Mouse (Mus musculus) olfactory bulb, adult 2 months (tissue): ENCODE data around the gene Copz1. TPM values are rescaled to one million over a fixed set of nuclear protein-coding genes. Genes with fewer than 3 reads are reported as not detected.
"Not testable (repeated sequence)": the region's sequence is repeated elsewhere in the genome, so short reads cannot be mapped to it uniquely, and the experiment has no call there.

ENCODE experiments used
- H3K27ac ChIP-seq: fragments of 200-500 bp; 2 replicates; pipeline ENCODE4 v1.5.1; 2012; ENCODE audit warnings: low read depth, low read length; ENCODE audit not compliant: insufficient read depth
- H3K4me1 ChIP-seq: fragments of 200-500 bp; 2 replicates; pipeline ENCODE4 v1.6.1; 2012; ENCODE audit warnings: low read length; ENCODE audit not compliant: control insufficient read depth, insufficient read depth
- H3K4me3 ChIP-seq: fragments of 200-500 bp; 2 replicates; pipeline ENCODE4 v1.5.1; 2012; ENCODE audit warnings: mild to moderate bottlenecking, low read depth, low read length, moderate library complexity; ENCODE audit not compliant: insufficient read depth
- CTCF ChIP-seq: fragments of 200-500 bp; IDR thresholded peaks from 2 replicates; pipeline ENCODE4 v1.5.1; 2012; ENCODE audit warnings: low read depth, mild to moderate bottlenecking, low read length, moderate library complexity; ENCODE audit not compliant: insufficient read depth
- POLR2A ChIP-seq: fragments of 200-500 bp; IDR thresholded peaks from 2 replicates; pipeline ENCODE4 v1.6.1; 2012; ENCODE audit warnings: mild to moderate bottlenecking, low read depth, low read length, moderate library complexity; ENCODE audit not compliant: insufficient read depth
- WGBS: fragments of 180-500 bp; shearing (Covaris S2); methylation state at CpG from one replicate; pipeline ENCODE4 v1.1.7; 2018; 5-methylcytosine and 5-hydroxymethylcytosine counted together
- polyA plus RNA-seq: library from polyadenylated mRNA; stranded (reverse); fragments of >200 nt; gene quantifications from 2 replicates; pipeline ENCODE4 v1.2.4, GENCODE M21; 2012; ENCODE audit warnings: low replicate concordance; ENCODE audit not compliant: missing spikeins, insufficient read depth, insufficient read length

Copz1 gene
- polyA plus RNA-seq, 1 experiment = not detected

GRCm38 (mm10) chr15:103264794-103265193, 7.7 kb upstream of the Copz1 start:
- TF ChIP-seq POLR2A = no peak
- TF ChIP-seq CTCF = no peak
- H3K27ac ChIP-seq = no peak overlapping the region
- WGBS = 92% methylated on average over 2 of the region's 2 CpGs
- no peaks in the 10 kb centered on the region for H3K4me1 ChIP-seq
- H3K4me3 ChIP-seq = no peak overlapping the region

DNA sequence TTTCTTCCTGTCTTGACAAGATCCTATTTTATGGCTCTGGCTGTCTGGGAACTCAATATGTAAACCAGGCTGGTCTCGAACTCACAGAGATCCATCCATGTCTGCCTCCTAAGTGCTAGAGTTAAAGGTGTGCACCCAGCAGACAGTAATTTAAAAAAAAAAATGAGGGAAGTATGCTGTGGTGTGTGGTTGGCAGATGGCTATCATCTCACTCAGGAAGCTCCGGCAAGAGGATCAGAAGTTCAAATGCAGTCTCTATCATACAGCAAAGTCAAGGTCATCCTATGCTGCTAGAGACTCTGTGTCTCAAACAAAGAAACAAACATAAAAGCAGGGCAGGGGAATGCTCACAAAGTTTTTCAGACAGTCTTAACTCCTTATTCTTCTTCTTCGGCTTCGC, 3.6 kb upstream of the Copz1 start:
- TF ChIP-seq CTCF = no peak
- no peak for TF ChIP-seq POLR2A
- Histone ChIP-seq H3K4me1 (no peaks in the 10 kb centered on the region), H3K27ac (no peak overlapping the region), H3K4me3 (no peak overlapping the region)
- WGBS = 81% methylated on average over 4 of the region's 4 CpGs

GRCm38 (mm10) chr15:103275943-103276342, 3.4 kb downstream of the Copz1 start:
- not testable (repeated sequence) for H3K4me1 ChIP-seq, H3K27ac ChIP-seq, H3K4me3 ChIP-seq
- 95% methylated on average over 3 of the region's 3 CpGs for WGBS

GRCm38 (mm10) chr15:103277949-103278348, 5.4 kb downstream of the Copz1 start:
- TF ChIP-seq POLR2A (no peak), CTCF (no peak)
- Histone ChIP-seq H3K4me1 (no peaks in the 10 kb centered on the region), H3K27ac (no peak overlapping the region), H3K4me3 (no peak overlapping the region)
- WGBS = 57% methylated on average over 7 of the region's 7 CpGs

- Histone ChIP-seq H3K27ac (no peak overlapping the region; the same call in 1 of the 2 replicates), H3K4me1 (0 out of 2 replicates have a peak, but pooled peaks cover 2% of the 10 kb centered on the region), H3K4me3 (no peak overlapping the region)
- WGBS = 54% methylated on average over 3 of the region's 3 CpGs
- no peak for TF ChIP-seq CTCF
- no peak for TF ChIP-seq POLR2A
Measured at GRCm38 (mm10) chr15:103279750-103280149, 7.2 kb downstream of the Copz1 start.

DNA sequence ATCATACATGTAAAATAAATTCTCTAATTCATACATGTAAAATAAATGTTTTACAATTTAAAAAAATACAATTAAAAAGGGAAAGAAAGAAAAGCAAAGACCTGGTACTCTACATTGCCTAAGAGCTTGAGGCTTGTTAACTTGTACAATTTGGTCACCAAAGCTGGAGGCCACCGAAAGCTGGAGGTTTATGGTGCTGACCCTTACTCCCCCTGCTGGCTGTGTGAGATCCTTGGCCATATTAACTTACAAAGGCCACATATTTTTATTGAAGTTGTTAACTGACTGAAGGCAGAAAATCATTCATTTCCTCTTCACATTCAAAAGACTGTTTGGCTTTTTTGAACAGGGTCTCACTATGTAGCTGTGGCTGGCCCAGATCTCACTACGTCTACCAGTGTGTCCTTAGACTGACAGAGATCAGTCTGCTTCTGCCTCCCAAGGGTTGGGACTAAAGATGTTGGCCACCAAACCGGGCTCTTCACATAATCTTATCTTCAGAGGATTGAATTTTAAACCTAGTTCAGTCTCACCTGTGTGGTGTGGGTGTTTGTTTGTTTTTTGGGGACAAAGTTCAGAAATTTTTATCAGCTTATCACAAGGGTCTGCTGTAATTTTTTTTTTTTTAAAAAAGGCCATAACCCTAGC, 8.4 kb downstream of the Copz1 start:
- H3K4me1 ChIP-seq = peaks cover 7% of the 10 kb centered on the region
- 73% methylated on average over 3 of the region's 3 CpGs for WGBS
- TF ChIP-seq CTCF = no peak
- no peak for TF ChIP-seq POLR2A
- H3K4me3 ChIP-seq = no peak overlapping the region
- H3K27ac ChIP-seq = no peak overlapping the region

DNA sequence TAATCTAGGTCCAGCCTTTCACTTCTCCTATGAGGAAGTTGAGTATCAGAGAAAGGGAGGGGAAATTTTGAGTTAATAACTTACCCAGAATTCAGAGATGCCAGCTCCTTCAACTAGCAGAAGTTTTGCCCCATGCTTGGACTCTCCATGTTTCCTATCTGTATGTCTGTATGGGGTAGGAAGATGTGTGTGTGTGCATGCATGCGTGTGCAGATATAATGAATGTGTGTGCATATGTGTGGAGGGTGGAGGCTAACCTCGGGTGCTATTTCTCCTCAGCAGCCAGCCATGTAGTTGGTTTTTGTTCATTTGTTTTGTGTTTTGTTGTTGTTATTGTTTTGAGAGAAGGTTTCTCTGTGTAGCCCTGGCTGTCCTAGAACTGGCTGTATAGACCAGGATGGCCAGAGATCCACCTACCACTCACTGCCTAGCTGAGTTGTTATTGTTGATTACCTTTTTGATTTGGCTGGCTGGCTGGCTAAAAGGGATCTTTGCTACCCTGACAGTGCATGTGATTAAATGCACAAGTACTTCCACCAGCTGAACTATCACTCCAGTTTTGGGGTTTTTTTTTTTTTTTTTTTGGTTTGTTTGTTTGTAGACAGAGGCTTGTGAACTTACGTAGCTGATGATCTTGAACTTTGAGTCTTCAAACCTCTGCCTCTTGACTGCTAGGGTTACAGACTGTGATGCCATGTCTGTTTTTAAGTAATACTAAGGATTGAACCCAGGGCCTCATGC, 9.1 kb downstream of the Copz1 start:
- Histone ChIP-seq H3K27ac (no peak overlapping the region), H3K4me1 (peaks cover 7% of the 10 kb centered on the region), H3K4me3 (no peak overlapping the region)
- 89% methylated on average over 3 of the region's 3 CpGs for WGBS
- TF ChIP-seq POLR2A = no peak
- no peak for TF ChIP-seq CTCF

- TF ChIP-seq CTCF (no peak), POLR2A (no peak)
- Histone ChIP-seq H3K4me3 (no peak overlapping the region), H3K4me1 (peaks cover 7% of the 10 kb centered on the region), H3K27ac (no peak overlapping the region)
- 57% methylated on average over 3 of the region's 3 CpGs for WGBS
Measured at GRCm38 (mm10) chr15:103284066-103284465, 11.6 kb downstream of the Copz1 start.

- Histone ChIP-seq H3K4me3 (no peak overlapping the region), H3K4me1 (peaks cover 7% of the 10 kb centered on the region), H3K27ac (no peak overlapping the region)
- 24% methylated on average over 2 of the region's 2 CpGs for WGBS
- TF ChIP-seq POLR2A = no peak
- TF ChIP-seq CTCF = no peak
Measured at GRCm38 (mm10) chr15:103284647-103285046, 12.1 kb downstream of the Copz1 start.
